Mouse (Mus musculus) liver, embryonic 12.5 days (tissue): Measurements from ENCODE around the gene Mapk14. TPM values are rescaled to one million over a fixed set of nuclear protein-coding genes. Genes with fewer than 3 reads are reported as not detected.

ENCODE experiments used
- ATAC-seq: fragments of 200-750 bp; cut with Nextera tagmentation; 2 replicates; pipeline ENCODE4 v1.8.0; 2017; ENCODE audit warnings: moderate number of reproducible peaks, mild to moderate bottlenecking, moderate library complexity
- H3K27ac ChIP-seq: fragments of 300-500 bp; sonication (generic); 2 replicates; pipeline ENCODE4 v1.5.1; 2016; ENCODE audit warnings: mild to moderate bottlenecking
- H3K27me3 ChIP-seq: fragments of 300-500 bp; sonication (generic); replicated peaks from 2 replicates; pipeline ENCODE4 v1.6.1; 2016; ENCODE audit warnings: mild to moderate bottlenecking, moderate library complexity
- H3K36me3 ChIP-seq: fragments of 300-500 bp; sonication (generic); 2 replicates; pipeline ENCODE4 v1.6.1; 2016; ENCODE audit warnings: mild to moderate bottlenecking, moderate library complexity
- H3K4me1 ChIP-seq: fragments of 300-500 bp; sonication (generic); 2 replicates; pipeline ENCODE4 v1.6.1; 2016
- H3K4me2 ChIP-seq: fragments of 300-500 bp; sonication (generic); 2 replicates; pipeline ENCODE4 v1.6.1; 2016; ENCODE audit warnings: mild to moderate bottlenecking, moderate library complexity
- H3K4me3 ChIP-seq: fragments of 300-500 bp; sonication (generic); 2 replicates; pipeline ENCODE4 v1.5.1; 2016; ENCODE audit warnings: mild to moderate bottlenecking, moderate library complexity
- H3K9ac ChIP-seq: fragments of 300-500 bp; sonication (generic); 2 replicates; pipeline ENCODE4 v1.6.1; 2016; ENCODE audit warnings: mild to moderate bottlenecking, moderate library complexity
- H3K9me3 ChIP-seq: fragments of 300-500 bp; sonication (generic); replicated peaks from 2 replicates; pipeline ENCODE4 v1.6.1; 2016; ENCODE audit warnings: mild to moderate bottlenecking, moderate library complexity
- WGBS: fragments of 180-500 bp; shearing (Covaris S2); methylation state at CpG from one replicate; pipeline ENCODE4 v1.1.7; 2016; ENCODE audit not compliant: insufficient replicate concordance; 5-methylcytosine and 5-hydroxymethylcytosine counted together
- polyA plus RNA-seq: library from polyadenylated mRNA; unstranded; fragments of >200 nt; fragmentation: Nextera tagmentation; extraction: Ambion mirVana; gene quantifications from 2 replicates; pipeline ENCODE4 v1.2.1, GENCODE M21; 2016

Gene Mapk14
- polyA plus RNA-seq, 1 experiment from 2014 or later: 55.7 TPM

DNA sequence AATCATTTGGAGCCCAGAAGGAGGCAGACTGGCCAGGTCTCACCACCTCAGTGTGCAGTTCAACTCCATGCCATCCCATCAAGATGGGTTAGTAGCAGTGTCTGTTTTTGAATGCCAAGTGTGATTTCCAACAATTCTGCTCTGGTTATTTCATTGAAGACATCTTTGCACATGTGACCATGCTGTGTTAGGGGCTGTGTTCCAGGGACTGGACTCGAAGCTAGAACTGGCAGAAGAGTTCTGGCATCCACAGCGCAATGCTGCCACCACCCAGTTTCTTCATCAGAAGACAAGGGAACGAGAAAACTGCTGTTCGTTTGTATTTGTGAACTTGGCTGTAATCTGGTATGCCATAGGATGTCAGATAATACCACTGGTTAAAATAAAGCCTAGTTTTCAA lies 56.9 kb downstream of the Mapk14 start:
- ATAC-seq: no peak

GRCm38 (mm10) chr17:28750580-28750979 lies 59.5 kb downstream of the Mapk14 start:
- no peak overlapping the region for H3K9ac ChIP-seq
- peaks cover 15% of the 10 kb centered on the region for H3K4me1 ChIP-seq
- H3K27me3 ChIP-seq: no peaks in the 10 kb centered on the region
- no peak overlapping the region for H3K4me2 ChIP-seq
- no peak overlapping the region for H3K4me3 ChIP-seq
- no peaks in the 10 kb centered on the region for H3K9me3 ChIP-seq
- 33% methylated on average over 6 of the region's 6 CpGs for WGBS
- no peak overlapping the region for H3K27ac ChIP-seq
- H3K36me3 ChIP-seq: peaks cover 34% of the 10 kb centered on the region
- ATAC-seq: no peak

More for the DNA sequence above, 56.9 kb downstream of the Mapk14 start:
- H3K4me2 ChIP-seq: no peak overlapping the region
- H3K27me3 ChIP-seq: no peaks in the 10 kb centered on the region
- no peak overlapping the region for H3K9ac ChIP-seq
- WGBS: 89% methylated on average over 4 of the region's 4 CpGs
- no peak overlapping the region for H3K27ac ChIP-seq
- no peak overlapping the region for H3K4me3 ChIP-seq
- peaks cover 15% of the 10 kb centered on the region for H3K4me1 ChIP-seq
- peaks cover 60% of the 10 kb centered on the region for H3K36me3 ChIP-seq
- H3K9me3 ChIP-seq: no peaks in the 10 kb centered on the region

DNA sequence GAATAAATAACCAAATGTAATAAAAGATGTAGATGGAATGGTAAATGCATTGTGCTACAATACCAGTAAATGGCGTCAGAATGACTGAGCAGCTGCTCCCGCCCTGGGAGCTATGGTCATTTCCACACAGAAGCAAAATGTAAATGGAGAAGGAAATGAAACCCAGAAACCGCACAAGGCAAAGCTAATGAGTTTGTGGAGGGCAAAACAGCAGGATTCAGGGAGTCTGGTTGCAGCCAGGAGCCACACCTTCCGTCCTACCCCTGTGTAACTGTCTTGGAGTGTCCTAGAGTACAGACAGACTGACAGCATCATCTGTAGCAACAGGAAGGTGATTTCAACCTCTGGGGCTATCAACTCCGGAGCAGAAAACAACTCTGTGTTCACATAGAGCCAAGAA lies 65.3 kb downstream of the Mapk14 start:
- Histone ChIP-seq H3K27me3 (no peaks in the 10 kb centered on the region; the same call in 1 of the 2 replicates), H3K9ac (no peak overlapping the region), H3K4me3 (no peak overlapping the region), H3K4me1 (0 out of 2 replicates have a peak, but pooled peaks cover 6% of the 10 kb centered on the region), H3K27ac (no peak overlapping the region), H3K9me3 (no peaks in the 10 kb centered on the region), H3K4me2 (no peak overlapping the region), H3K36me3 (no peaks in the 10 kb centered on the region)
- 40% methylated on average over 5 of the region's 5 CpGs for WGBS
- ATAC-seq: no peak

- Histone ChIP-seq H3K36me3 (no peaks in the 10 kb centered on the region), H3K9me3 (no peaks in the 10 kb centered on the region), H3K4me1 (0 out of 2 replicates have a peak, but pooled peaks cover 6% of the 10 kb centered on the region), H3K27me3 (peaks cover under 1% of the 10 kb centered on the region; the same call in 1 of the 2 replicates), H3K27ac (no peak overlapping the region), H3K9ac (no peak overlapping the region), H3K4me3 (no peak overlapping the region), H3K4me2 (no peak overlapping the region)
- WGBS: 60% methylated on average over 2 of the region's 2 CpGs
- ATAC-seq: no peak
These were observed 66.3 kb downstream of the Mapk14 start for GRCm38 (mm10) chr17:28757470-28757869.

- Histone ChIP-seq H3K4me1 (0 out of 2 replicates have a peak, but pooled peaks cover 6% of the 10 kb centered on the region), H3K9ac (no peak overlapping the region), H3K27ac (no peak overlapping the region), H3K4me2 (no peak overlapping the region), H3K27me3 (peaks cover 20% of the 10 kb centered on the region), H3K4me3 (no peak overlapping the region), H3K9me3 (no peaks in the 10 kb centered on the region), H3K36me3 (no peaks in the 10 kb centered on the region)
- WGBS: 54% methylated on average over 8 of the region's 8 CpGs
- ATAC-seq: 0 out of 2 replicates have a peak, but pooled peaks have one; percentile 37
These were observed 69.7 kb downstream of the Mapk14 start for GRCm38 (mm10) chr17:28760736-28761312.

DNA sequence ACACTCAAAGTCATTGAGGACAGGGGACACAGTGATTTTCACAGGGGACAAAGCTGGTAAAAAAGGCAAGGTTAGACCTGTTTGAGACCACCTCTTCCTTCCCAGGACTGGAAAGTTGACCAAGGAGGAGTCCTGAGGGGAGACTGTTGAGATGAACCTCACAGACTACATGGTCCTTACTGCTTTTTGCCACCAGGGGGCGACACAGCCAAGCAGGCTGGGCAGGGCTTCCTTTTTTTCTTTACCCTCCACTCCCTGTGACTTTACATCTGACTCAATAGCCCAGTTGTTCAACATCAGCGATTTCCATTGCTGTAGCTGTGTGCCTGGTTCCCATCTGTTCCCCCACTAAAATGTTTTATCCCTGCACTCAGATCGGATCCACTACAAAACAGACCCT lies 70.7 kb downstream of the Mapk14 start:
- ATAC-seq: no peak

GRCm38 (mm10) chr17:28766203-28766602 lies 75.1 kb downstream of the Mapk14 start:
- peaks cover 16% of the 10 kb centered on the region for H3K4me1 ChIP-seq
- H3K27ac ChIP-seq: no peak overlapping the region
- H3K4me3 ChIP-seq: no peak overlapping the region
- ATAC-seq: no peak
- H3K9ac ChIP-seq: no peak overlapping the region
- WGBS: 32% methylated on average over 3 of the region's 3 CpGs
- no peaks in the 10 kb centered on the region for H3K36me3 ChIP-seq
- no peaks in the 10 kb centered on the region for H3K9me3 ChIP-seq
- H3K4me2 ChIP-seq: no peak overlapping the region
- peaks cover 72% of the 10 kb centered on the region for H3K27me3 ChIP-seq

More for the DNA sequence above, 70.7 kb downstream of the Mapk14 start:
- Histone ChIP-seq H3K4me3 (no peak overlapping the region), H3K36me3 (no peaks in the 10 kb centered on the region), H3K4me1 (0 out of 2 replicates have a peak, but pooled peaks cover 6% of the 10 kb centered on the region), H3K9ac (no peak overlapping the region), H3K4me2 (no peak overlapping the region), H3K27me3 (peaks cover 30% of the 10 kb centered on the region), H3K9me3 (no peaks in the 10 kb centered on the region), H3K27ac (no peak overlapping the region)
- 13% methylated on average over 3 of the region's 3 CpGs for WGBS

DNA sequence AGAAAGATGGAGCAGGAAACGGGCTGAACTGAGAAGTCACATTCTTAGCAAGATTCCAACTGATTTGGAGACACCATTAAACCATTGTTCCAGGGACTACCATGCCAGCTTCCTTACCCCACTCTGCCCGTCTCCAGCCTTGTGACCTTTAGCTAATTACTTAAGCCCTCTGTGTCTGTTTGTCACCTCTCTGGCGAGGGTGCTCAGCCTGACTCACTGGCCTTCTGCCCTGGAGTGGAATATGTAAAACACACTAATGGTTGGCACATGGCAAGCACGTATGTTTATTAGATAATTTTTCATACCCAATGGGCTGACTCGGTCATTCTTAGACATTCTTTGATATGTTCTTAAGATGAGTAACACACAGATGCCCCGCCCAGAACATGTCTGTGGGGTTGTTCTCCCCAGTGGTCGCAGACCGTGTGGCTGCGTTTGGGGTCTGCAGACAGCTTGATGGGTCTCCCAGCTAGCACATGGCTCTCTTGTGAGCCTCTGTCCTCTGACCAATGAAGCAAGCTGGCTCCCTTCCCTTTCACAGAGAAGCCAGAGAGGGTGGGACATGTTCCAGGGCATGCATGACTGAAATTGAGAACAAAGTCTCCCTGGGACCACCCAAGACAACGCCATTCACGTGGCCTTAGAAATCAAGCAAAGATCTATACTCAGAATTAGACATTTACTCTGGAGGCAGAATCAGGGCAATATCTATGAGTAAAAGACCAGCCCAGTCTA lies 75.8 kb downstream of the Mapk14 start:
- Histone ChIP-seq H3K4me1 (peaks cover 16% of the 10 kb centered on the region), H3K27ac (no peak overlapping the region), H3K9me3 (no peaks in the 10 kb centered on the region), H3K27me3 (peaks cover 80% of the 10 kb centered on the region), H3K9ac (no peak overlapping the region), H3K36me3 (no peaks in the 10 kb centered on the region), H3K4me3 (no peak overlapping the region), H3K4me2 (no peak overlapping the region)
- 60% methylated on average over 11 of the region's 11 CpGs for WGBS
- ATAC-seq: no peak

GRCm38 (mm10) chr17:28769121-28769874 lies 78.2 kb downstream of the Mapk14 start, which contains the start of gene Mapk13:
Gene Mapk13 (plus strand): TSS chr17:28769297.
- Histone ChIP-seq H3K4me3 (peak within 1 kb of the TSS; percentile 50), H3K4me2 (peak within 1 kb of the TSS; percentile 69), H3K27me3 (peaks cover 72% of the 10 kb centered on the region), H3K9ac (peak within 1 kb of the TSS; percentile 45), H3K36me3 (no peaks in the 10 kb centered on the region), H3K4me1 (peaks cover 16% of the 10 kb centered on the region), H3K9me3 (peaks cover 3% of the 10 kb centered on the region; the same call in 1 of the 2 replicates), H3K27ac (no peak within 1 kb of the TSS)
- WGBS: 1% methylated on average over 56 of the region's 58 CpGs
- no peak for ATAC-seq

DNA sequence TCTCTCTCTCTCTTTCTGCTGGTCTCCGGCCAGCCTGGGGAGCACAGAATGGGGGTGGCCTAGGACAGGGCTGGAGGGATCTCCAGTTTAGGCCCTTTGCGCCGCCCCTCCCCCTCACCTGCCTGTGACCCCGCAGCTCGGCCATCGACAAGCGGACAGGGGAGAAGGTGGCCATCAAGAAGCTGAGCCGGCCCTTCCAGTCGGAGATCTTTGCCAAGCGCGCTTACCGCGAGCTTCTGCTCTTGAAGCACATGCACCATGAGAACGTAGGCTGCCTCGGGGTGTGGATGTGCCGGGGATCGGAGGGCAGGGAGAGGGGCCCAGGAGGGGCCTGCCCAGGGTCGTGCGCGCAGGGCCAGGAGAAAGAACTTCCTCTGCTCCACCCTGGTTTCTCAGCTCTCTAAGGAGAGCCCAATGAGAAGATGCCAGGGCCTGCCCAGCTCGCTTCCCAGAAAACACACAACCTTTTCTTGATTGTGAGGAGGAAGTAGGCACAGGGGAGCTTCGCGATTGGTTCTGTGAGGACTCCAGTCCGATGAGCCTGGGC lies 78.8 kb downstream of the Mapk14 start:
- Histone ChIP-seq H3K9me3 (peaks cover 4% of the 10 kb centered on the region; the same call in 1 of the 2 replicates), H3K36me3 (no peaks in the 10 kb centered on the region), H3K9ac (0 out of 2 replicates have a peak overlapping the region, but pooled peaks have one; percentile 4), H3K27me3 (peaks cover 72% of the 10 kb centered on the region), H3K4me2 (peak overlapping the region; percentile 69), H3K4me3 (peak overlapping the region; percentile 50), H3K4me1 (peaks cover 16% of the 10 kb centered on the region), H3K27ac (no peak overlapping the region)
- no peak for ATAC-seq
- whole genome bisulfite sequencing: 1% methylated on average over 24 of the region's 24 CpGs

GRCm38 (mm10) chr17:28771289-28771688 lies 80.2 kb downstream of the Mapk14 start:
- ATAC-seq: no peak
- H3K27me3 ChIP-seq: peaks cover 67% of the 10 kb centered on the region
- WGBS: 64% methylated on average over 5 of the region's 5 CpGs
- no peaks in the 10 kb centered on the region for H3K36me3 ChIP-seq
- H3K9ac ChIP-seq: no peak overlapping the region
- H3K9me3 ChIP-seq: peaks cover 4% of the 10 kb centered on the region; the same call in 1 of the 2 replicates
- no peak overlapping the region for H3K4me3 ChIP-seq
- no peak overlapping the region for H3K4me2 ChIP-seq
- peaks cover 16% of the 10 kb centered on the region for H3K4me1 ChIP-seq
- H3K27ac ChIP-seq: no peak overlapping the region
